In the genomic region with DNA sequence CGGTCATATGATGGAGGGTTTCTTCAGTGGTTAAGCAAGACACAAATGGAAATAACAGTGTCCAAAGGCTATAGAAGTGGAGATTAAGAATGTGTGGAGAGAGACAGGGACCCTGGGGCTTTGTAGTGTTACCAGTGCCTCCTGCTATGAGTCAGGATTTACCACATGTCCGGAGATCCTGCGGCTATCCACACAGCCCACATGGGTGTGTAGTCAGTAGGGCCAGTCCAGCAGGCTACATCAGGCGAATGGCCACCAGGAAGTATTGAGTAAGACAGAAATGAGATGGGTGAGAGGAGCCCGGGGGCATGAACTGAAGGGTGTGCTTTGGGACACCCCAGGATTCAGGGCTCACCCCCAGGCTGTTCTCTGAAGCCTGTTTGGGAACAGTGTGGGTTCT, we compare ENCODE assay signal across 20 mouse cellular contexts. TPM values are rescaled to one million over a fixed set of nuclear protein-coding genes. Genes with fewer than 3 reads are reported as not detected.
"Had no signal": no experiment of that assay in that cellular context is flagged by ENCODE, and none has a peak within 500 bp of the region (broad histone marks: within the 10 kb centered on the region; RNA-seq: fewer than 3 reads in every experiment).

No protein-coding gene starts in this region.

- H3K4me1 ChIP-seq: midbrain, embryonic 12.5 days; neural tube, embryonic 12.5 days had no signal

- DNase-seq: lung, adult 2 months; lung, postnatal 14 days; lung, postnatal 4 days; midbrain, embryonic 14.5 days; right cerebral cortex, postnatal 14 days; thymus, adult 2 months; thymus, postnatal 25 days; thymus, postnatal 4 days had no signal

- H3K4me3 ChIP-seq: lung, embryonic 15.5 days; midbrain, embryonic 10.5 days; midbrain, embryonic 12.5 days; neural tube, embryonic 12.5 days; stomach, embryonic 15.5 days had no signal

- H3K9ac ChIP-seq: lung, embryonic 15.5 days; midbrain, embryonic 12.5 days; neural tube, embryonic 12.5 days; stomach, embryonic 15.5 days had no signal

- H3K9me3 ChIP-seq: lung, embryonic 15.5 days; midbrain, embryonic 10.5 days; midbrain, embryonic 12.5 days; neural tube, embryonic 12.5 days; stomach, embryonic 15.5 days had no signal

- H3K27ac ChIP-seq: lung, embryonic 15.5 days; midbrain, embryonic 10.5 days; midbrain, embryonic 12.5 days; neural tube, embryonic 12.5 days; stomach, embryonic 15.5 days; stomach, postnatal 0 days had no signal

- H3K27me3 ChIP-seq: lung, embryonic 15.5 days; midbrain, embryonic 12.5 days; neural tube, embryonic 12.5 days; stomach, embryonic 15.5 days had no signal

- ATAC-seq: lung, postnatal 0 days; midbrain, embryonic 16.5 days had no signal

- H3K4me2 ChIP-seq: lung, embryonic 15.5 days; midbrain, embryonic 12.5 days; neural tube, embryonic 12.5 days; stomach, embryonic 15.5 days had no signal

RNA-seq across cellular contexts. Expression of a gene that starts 21.7 kb away (rescaled TPM):
- total RNA-seq: megakaryocyte, adult 5-6 weeks; megakaryocyte-erythroid progenitor cell, adult 5-6 weeks; neutrophil, adult 5-6 weeks had no signal

RNA-seq across cellular contexts. Expression of a gene that starts 34.7 kb away (rescaled TPM):
- total RNA-seq: megakaryocyte, adult 5-6 weeks; neutrophil, adult 5-6 weeks had no signal
- polyA plus RNA-seq: lung, postnatal 0 days; midbrain, embryonic 10.5 days; midbrain, embryonic 12.5 days; stomach, postnatal 0 days; testis, adult 2 months had no signal
